Mouse (Mus musculus) CH12.LX (cell line): ENCODE measurements around the gene Neu4. TPM values are rescaled to one million over a fixed set of nuclear protein-coding genes. Genes with fewer than 3 reads are reported as not detected.
"Not testable (repeated sequence)": the region's sequence is repeated elsewhere in the genome, so short reads cannot be mapped to it uniquely, and the experiment has no call there.

Source experiments
- DNase-seq: peaks from one replicate; pipeline ENCODE4 v3.0.0-alpha.2; 2013; ENCODE audit errors: extremely low read depth
- H3K27ac ChIP-seq: 2 replicates; pipeline ENCODE4 v1.5.1; 2012; ENCODE audit warnings: low read depth, mild to moderate bottlenecking, control low read depth, moderate library complexity; ENCODE audit not compliant: insufficient read depth
- H3K27me3 ChIP-seq: replicated peaks from 2 replicates; pipeline ENCODE3; 2012; ENCODE audit warnings: inconsistent platforms
- H3K36me3 ChIP-seq, 2 experiments: replicated peaks in 1 of 2; 2 replicates each; pipeline versions ENCODE3 to v1.6.1; 2012; ENCODE audit warnings: inconsistent platforms in 1 of 2, low read length in 1 of 2, mild to moderate bottlenecking in 1 of 2, mixed read lengths in 1 of 2, moderate library complexity in 1 of 2; ENCODE audit not compliant: control insufficient read depth in 1 of 2, insufficient read depth in 1 of 2
- H3K4me1 ChIP-seq, 2 experiments: 2 replicates each; pipeline ENCODE4 v1.6.1; 2012; ENCODE audit warnings: inconsistent platforms in 1 of 2, moderate library complexity in 1 of 2; ENCODE audit not compliant: insufficient read depth in 2 of 2, control insufficient read depth in 1 of 2
- H3K4me2 ChIP-seq: 2 replicates; pipeline ENCODE4 v1.6.1; 2012; ENCODE audit warnings: low read depth, mild to moderate bottlenecking, control low read depth; ENCODE audit not compliant: poor library complexity, insufficient read depth, severe bottlenecking
- H3K4me3 ChIP-seq, 3 experiments: fragments of 150-350 bp in 1 of 3; sonication (generic) in 1 of 3; replicated peaks in 1 of 3; 2 replicates each; pipeline versions ENCODE3 to v1.5.1; 2011 to 2012; ENCODE audit warnings: low read depth in 2 of 3, low read length in 2 of 3, mild to moderate bottlenecking in 2 of 3, moderate library complexity in 2 of 3, control low read depth in 1 of 3, improper control_type of control experiment in 1 of 3, inconsistent platforms in 1 of 3, mixed read lengths in 1 of 3; ENCODE audit not compliant: poor library complexity in 1 of 3
- H3K79me2 ChIP-seq: replicated peaks from 2 replicates; pipeline ENCODE4 v1.6.1; 2012; ENCODE audit warnings: mild to moderate bottlenecking, moderate library complexity; ENCODE audit not compliant: control insufficient read depth, poor library complexity, insufficient read depth, severe bottlenecking; ENCODE audit errors: extremely low read depth
- H3K9ac ChIP-seq: 2 replicates; pipeline ENCODE4 v1.6.1; 2012; ENCODE audit warnings: low read depth, mild to moderate bottlenecking, control low read depth, moderate library complexity; ENCODE audit not compliant: insufficient read depth
- H3K9me3 ChIP-seq: replicated peaks from 2 replicates; pipeline ENCODE3; 2012; ENCODE audit warnings: low read length, inconsistent platforms, mixed read lengths
- CHD1 ChIP-seq: IDR thresholded peaks from 2 replicates; pipeline ENCODE4 v1.6.1; 2012; ENCODE audit warnings: low read depth, low read length, improper control_type of control experiment, inconsistent platforms
- CHD2 ChIP-seq: IDR thresholded peaks from 2 replicates; pipeline ENCODE4 v1.6.1; 2011; ENCODE audit warnings: low read length, improper control_type of control experiment
- CTCF ChIP-seq, 2 experiments: IDR thresholded peaks in 1 of 2; conservative IDR thresholded peaks in 1 of 2; 2 replicates each; pipeline ENCODE4 v1.5.1; 2011 to 2012; ENCODE audit warnings: low read depth in 2 of 2, low read length in 2 of 2, improper control_type of control experiment in 1 of 2, inconsistent platforms in 1 of 2, mild to moderate bottlenecking in 1 of 2, moderate library complexity in 1 of 2
- EP300 ChIP-seq: IDR thresholded peaks from 2 replicates; pipeline ENCODE4 v1.6.1; 2011; ENCODE audit warnings: low read length, improper control_type of control experiment
- IRF4 ChIP-seq: IDR thresholded peaks from 2 replicates; pipeline ENCODE4 v1.6.1; 2014; ENCODE audit warnings: low read depth, mild to moderate bottlenecking, inconsistent platforms, low read length, improper control_type of control experiment
- JUND ChIP-seq: conservative IDR thresholded peaks from 2 replicates; pipeline ENCODE4 v1.6.1; 2011; ENCODE audit warnings: low read depth, low read length, improper control_type of control experiment
- MEF2A ChIP-seq: IDR thresholded peaks from 2 replicates; pipeline ENCODE4 v1.6.1; 2014; ENCODE audit warnings: low read depth, mild to moderate bottlenecking, inconsistent platforms, low read length, improper control_type of control experiment, borderline replicate concordance
- MYC ChIP-seq: IDR thresholded peaks from 2 replicates; pipeline ENCODE4 v1.6.1; 2011; ENCODE audit warnings: low read depth, mild to moderate bottlenecking, improper control_type of control experiment, low read length
- POLR2A ChIP-seq: IDR thresholded peaks from 2 replicates; pipeline ENCODE4 v1.6.1; 2011; ENCODE audit warnings: low read depth, mild to moderate bottlenecking, improper control_type of control experiment, low read length
- USF2 ChIP-seq: conservative IDR thresholded peaks from 2 replicates; pipeline ENCODE4 v1.6.1; 2011; ENCODE audit warnings: low read depth, low read length, improper control_type of control experiment
- dilution Hi-C: fragments of 300-500 bp; cut with MboI; formaldehyde crosslinking; loops from 2 replicates; pipeline ENCODE4 v1.14.3; 2020; ENCODE audit warnings: low sequenced_read_pairs; ENCODE audit not compliant: extremely low pct_unique_long_range_greater_than_20kb, extremely low pct_ligation_motif_present
- in situ Hi-C: fragments of 300-500 bp; cut with MboI; formaldehyde crosslinking; loops from 3 replicates; pipeline ENCODE4 v1.14.3; 2019; ENCODE audit warnings: low sequenced_read_pairs, low pct_ligation_motif_present, low pct_unique_long_range_greater_than_20kb, mixed read lengths
- polyA plus RNA-seq: library from polyadenylated mRNA; unstranded; fragments of >175 nt; gene quantifications from 2 replicates; pipeline ENCODE4 v1.2.1, GENCODE M21; 2012; ENCODE audit warnings: low read depth; ENCODE audit not compliant: insufficient read length
- total RNA-seq, 2 experiments: library from RNA; depleted of rRNA; stranded (reverse); fragments of 300-350 nt in 1 of 2; fragments of >200 nt in 1 of 2; gene quantifications; 2 replicates each; pipeline ENCODE4 v1.2.3; 2012 to 2014

Neu4 gene
- not detected in 2 replicates for total RNA-seq (2012; rRNA removed)
- total RNA-seq (2014; rRNA removed): not detected in 2 replicates
- polyA plus RNA-seq: not detected in 2 replicates

DNA sequence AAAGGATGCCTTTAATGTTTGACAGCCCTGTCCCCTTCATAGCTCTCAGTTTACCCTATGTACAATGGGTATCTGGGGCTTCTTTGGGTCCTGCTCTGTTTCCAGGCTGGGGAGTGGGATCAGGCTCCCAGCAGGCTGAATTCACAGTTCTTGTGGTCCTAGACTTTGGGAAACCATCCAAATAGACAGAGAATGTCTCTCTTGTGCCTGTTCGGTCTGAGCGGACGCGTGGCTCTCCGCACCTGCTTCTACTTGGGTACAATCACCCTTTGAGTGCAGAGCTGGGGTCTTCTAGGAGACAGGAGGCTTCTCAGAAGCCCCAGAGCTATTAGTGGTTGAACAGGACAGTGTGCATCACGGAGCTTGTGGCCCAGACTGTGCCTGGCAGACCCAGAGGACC lies at the start of gene Neu4:
Neu4 (plus strand) TSS at position 301 of the 400 bp plus-strand sequence.
- TF ChIP-seq MEF2A (no peak), IRF4 (no peak), JUND (no peak), CTCF (conservative IDR thresholded peaks at IDR 0.05 in 1 of 2, IDR thresholded peaks at IDR 0.05 in 1 of 2; ENCODE audit: low read depth in 2 of 2, low read length in 2 of 2) (no peak), POLR2A (no peak), CHD1 (no peak), CHD2 (no peak), EP300 (no peak), MYC (no peak), USF2 (no peak)
- dilution Hi-C loops (no loop called here), in situ Hi-C loops (no loop called here)
- Histone ChIP-seq H3K9me3 (no peaks in the 10 kb centered on the region), H3K79me2 (no peaks in the 10 kb centered on the region), H3K27me3 (no peaks in the 10 kb centered on the region), H3K27ac (no peak within 1 kb of the TSS), H3K36me3 (no peaks in the 10 kb centered on the region), H3K9ac (no peak within 1 kb of the TSS), H3K4me2 (no peak within 1 kb of the TSS), H3K4me1 (peaks cover under 1 to 3% of the 10 kb centered on the region in 2 experiments; a peak in 2 of 4 replicates), H3K4me3 (no peak within 1 kb of the TSS)
- DNase-seq: no peak

DNA sequence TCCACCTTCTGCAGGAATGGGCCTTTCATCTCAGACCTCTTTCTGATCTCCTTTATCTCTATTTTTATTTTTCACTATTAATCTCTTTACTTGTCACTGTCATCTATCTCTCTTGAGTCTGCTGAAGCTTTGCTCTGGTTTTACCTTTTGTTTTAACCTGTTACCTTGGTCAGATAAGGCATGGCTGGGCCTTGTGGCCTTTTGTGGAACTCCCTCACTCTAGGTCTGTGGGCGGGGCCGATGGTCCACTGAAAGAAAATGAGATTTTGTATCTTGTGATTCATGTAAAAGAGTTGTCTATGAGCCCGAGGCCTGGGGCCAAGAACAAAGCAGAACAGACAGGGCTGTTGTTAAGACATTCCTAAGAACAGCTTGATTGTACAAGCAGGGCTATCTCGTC lies 49.5 kb upstream of the Neu4 start:
- H3K27me3 ChIP-seq, H3K27ac ChIP-seq, H3K9me3 ChIP-seq, H3K4me1 ChIP-seq, H3K79me2 ChIP-seq, DNase-seq, H3K36me3 ChIP-seq, H3K9ac ChIP-seq, in situ Hi-C loops, H3K4me3 ChIP-seq, H3K4me2 ChIP-seq, dilution Hi-C loops: not testable (repeated sequence)

DNA sequence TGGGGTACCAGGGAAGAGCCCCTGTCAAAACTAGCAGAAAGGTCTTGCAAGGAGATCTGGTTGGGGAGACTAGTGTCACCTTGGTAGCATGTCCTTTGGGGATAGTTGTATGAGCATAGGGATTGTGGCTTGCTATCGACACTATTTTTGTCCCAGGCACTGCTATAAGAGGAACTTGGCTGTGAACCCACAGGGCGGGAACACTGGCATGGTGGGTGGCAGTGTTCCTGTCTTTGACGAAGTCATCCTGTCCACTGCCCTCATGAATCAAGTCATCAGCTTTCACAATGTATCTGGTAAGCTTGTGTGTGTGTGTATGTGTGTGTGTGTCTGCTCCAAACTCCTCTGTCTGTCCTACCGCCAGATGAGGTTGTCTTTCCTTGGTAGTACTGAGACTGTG lies 44.5 kb upstream of the Neu4 start:
- in situ Hi-C loops, H3K27me3 ChIP-seq, H3K4me1 ChIP-seq, H3K27ac ChIP-seq, H3K4me3 ChIP-seq, H3K4me2 ChIP-seq, H3K36me3 ChIP-seq, H3K9me3 ChIP-seq, dilution Hi-C loops, DNase-seq, H3K9ac ChIP-seq, H3K79me2 ChIP-seq: not testable (repeated sequence)

DNA sequence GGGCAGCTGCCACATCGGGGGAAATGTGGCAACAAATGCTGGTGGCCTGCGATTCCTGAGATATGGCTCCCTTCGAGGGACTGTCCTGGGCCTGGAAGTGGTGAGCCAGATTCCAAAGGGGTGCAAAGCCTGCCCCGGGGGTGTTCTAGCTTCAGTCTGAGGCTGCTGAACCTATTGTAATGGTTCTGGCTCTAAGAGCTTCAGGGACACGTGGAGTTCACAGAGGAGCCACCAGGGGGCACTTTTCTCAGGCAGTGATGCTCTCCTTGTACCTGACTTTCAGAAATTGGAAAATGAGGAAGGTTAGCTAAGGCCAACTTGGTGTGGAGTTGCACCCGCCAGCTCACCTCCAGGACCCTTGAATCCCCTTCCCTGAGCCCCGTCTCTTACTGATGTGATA lies 42.0 kb upstream of the Neu4 start:
- H3K9ac ChIP-seq, H3K79me2 ChIP-seq, H3K4me2 ChIP-seq, H3K4me3 ChIP-seq, H3K27me3 ChIP-seq, H3K36me3 ChIP-seq, H3K4me1 ChIP-seq, H3K27ac ChIP-seq, in situ Hi-C loops, H3K9me3 ChIP-seq, dilution Hi-C loops, DNase-seq: not testable (repeated sequence)

DNA sequence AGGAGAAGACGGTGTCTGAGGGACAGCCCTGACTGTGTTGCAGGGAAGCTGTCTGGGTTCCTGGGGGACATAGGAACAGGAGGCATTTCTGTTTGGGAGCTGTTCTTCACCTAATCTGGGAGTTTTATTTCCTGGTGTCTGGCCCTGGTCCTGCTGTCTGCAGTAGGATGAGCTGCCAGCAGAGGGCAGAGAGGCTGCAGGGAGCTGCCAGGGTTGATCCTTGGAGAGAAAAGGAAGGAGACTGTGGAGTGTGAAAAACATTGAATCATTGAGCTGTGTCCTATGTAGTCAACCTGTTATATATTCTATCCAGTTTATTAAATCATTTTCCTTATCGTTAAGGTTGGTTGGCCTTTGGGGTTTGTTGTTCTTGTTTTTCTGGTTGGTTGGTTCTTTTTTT lies 39.3 kb upstream of the Neu4 start:
- in situ Hi-C loops, H3K27me3 ChIP-seq, H3K79me2 ChIP-seq, H3K27ac ChIP-seq, H3K36me3 ChIP-seq, H3K9ac ChIP-seq, H3K9me3 ChIP-seq, dilution Hi-C loops, H3K4me2 ChIP-seq, H3K4me1 ChIP-seq, H3K4me3 ChIP-seq, DNase-seq: not testable (repeated sequence)
